Mouse (Mus musculus) heart, adult 2 months (tissue): ENCODE measurements at regions not wholly inside any gene's neighbourhood (a gene's known extent, or its start where the extent isn't known, plus 50 kb on each side); places are given as distances from the start of the nearest gene placed in this dataset.
"Not testable (repeated sequence)": the region's sequence is repeated elsewhere in the genome, so short reads cannot be mapped to it uniquely, and the experiment has no call there.

Source experiments
- CTCF ChIP-seq: fragments of 200-600 bp; IDR thresholded peaks from 2 replicates; pipeline ENCODE4 v1.8.1; 2022; ENCODE audit warnings: antibody characterized with exemption, mild to moderate bottlenecking, moderate library complexity
- POLR2A ChIP-seq: fragments of 200-500 bp; IDR thresholded peaks from 2 replicates; pipeline ENCODE4 v1.6.1; 2011; ENCODE audit warnings: mild to moderate bottlenecking, low read depth, low read length, control low read depth; ENCODE audit not compliant: insufficient read depth

DNA sequence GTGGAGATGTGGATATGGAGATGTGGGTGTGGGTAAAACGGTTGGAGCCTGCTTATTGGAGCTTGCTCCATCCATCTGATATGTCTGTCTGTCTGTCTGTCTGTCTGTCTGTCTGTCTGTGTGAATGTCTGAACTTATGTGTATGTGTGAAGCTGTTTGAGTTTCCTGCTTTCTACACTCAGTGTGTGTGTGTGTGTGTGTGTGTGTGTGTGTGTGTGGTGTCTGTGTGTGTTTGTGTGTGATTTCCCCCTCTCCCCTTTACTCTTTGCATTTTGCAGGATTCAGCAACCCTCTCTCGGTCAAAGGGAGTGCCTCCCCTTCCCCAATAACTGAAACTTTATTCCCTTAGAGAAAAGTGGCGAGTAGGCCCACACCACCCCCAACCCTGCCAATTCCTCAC, 75.3 kb downstream of the Pdia4 start:
- not testable (repeated sequence) for TF ChIP-seq POLR2A, CTCF
